Mouse (Mus musculus) retina, adult 2 months (tissue): ENCODE data around the gene Vmn1r35.
"Not testable (repeated sequence)": the region's sequence is repeated elsewhere in the genome, so short reads cannot be mapped to it uniquely, and the experiment has no call there.

Source experiments
- DNase-seq: peaks from one replicate; pipeline ENCODE4 v3.0.0-alpha.2; 2012; ENCODE audit warnings: low read depth, low spot score

Gene Vmn1r35

DNA sequence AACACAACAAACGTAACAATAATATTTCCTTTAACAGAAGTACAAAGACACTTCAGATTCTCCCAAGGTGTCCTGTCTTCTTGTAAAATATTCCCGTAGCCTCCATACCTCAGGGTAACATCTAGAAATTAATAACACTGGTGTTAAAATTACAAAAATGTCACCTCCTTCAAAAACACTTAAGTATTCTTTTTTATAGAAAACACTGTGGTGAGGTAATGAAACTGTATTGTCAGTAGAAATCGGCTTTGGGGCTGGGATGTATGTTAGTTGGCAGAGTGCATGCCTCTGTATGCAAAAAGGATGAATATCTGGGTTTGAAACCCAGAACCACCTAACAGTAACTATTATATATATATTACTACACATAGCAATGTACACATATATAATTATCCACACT lies at the start of gene Vmn1r35:
Vmn1r35 (minus strand) TSS at position 101 of the 400 bp plus-strand sequence.
- no peak for DNase-seq

DNA sequence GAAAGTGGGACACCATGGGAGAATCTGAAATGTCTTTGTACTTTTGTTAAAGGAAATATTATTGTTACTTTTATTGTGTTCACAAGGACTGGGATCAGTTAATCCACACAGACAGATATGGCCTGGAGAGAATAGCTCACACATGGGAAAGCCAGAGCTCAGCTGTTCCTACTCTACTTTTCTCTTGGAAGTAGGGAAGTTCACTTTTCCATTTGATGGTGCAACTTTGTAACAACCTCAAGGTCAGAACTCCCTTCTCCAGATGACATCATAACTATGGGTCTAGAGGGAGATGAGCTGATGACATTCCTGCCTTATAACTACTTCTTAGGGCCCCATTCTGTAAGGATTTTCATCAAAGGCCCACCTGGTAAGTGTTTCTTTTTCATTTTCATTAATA lies 43.4 kb upstream of the Vmn1r35 start, which contains the start of gene Vmn1r37:
Vmn1r37 (plus strand) TSS at position 301 of the 400 bp plus-strand sequence.
- DNase-seq, result not testable (repeated sequence)

DNA sequence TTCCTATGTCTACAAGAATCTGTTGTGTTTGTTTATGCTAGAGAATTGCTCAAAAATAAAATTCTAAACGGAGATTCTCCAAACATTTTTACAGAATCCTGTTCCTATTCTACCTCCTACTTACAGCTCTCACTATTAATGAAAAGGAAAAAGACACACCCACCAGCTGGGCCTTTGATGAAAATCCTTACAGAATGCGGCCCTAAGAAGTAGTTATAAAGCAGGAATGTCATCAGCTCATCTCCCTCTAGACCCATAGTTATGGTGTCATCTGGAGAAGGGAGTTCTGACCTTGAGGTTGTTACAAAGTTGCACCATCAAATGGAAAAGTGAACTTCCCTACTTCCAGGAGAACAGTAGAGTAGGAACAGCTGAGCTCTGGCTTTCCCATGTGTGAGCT lies 33.4 kb upstream of the Vmn1r35 start, which contains the start of gene Vmn1r36:
Vmn1r36 (minus strand) TSS at position 101 of the 400 bp plus-strand sequence.
- DNase-seq, result not testable (repeated sequence)

DNA sequence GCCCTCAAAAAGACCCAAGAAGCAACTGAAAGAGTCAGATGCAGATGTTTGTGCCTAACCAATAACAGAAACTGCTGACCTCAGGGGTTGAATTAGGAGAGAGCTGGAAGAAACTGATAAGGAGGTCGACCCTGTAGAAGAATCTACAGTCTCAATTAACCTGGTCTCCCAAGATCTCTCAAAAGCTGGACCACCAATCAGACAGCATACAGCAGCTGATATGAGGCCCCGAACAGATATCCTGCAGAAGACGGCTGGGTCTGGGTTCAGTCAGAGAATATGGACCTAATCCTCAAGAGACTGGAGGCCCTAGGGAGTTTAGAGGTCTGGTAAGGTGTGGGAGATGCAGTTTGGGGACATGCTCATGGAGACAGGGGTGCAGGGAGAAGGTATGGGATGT lies 28.1 kb upstream of the Vmn1r35 start:
- no peak for DNase-seq

DNA sequence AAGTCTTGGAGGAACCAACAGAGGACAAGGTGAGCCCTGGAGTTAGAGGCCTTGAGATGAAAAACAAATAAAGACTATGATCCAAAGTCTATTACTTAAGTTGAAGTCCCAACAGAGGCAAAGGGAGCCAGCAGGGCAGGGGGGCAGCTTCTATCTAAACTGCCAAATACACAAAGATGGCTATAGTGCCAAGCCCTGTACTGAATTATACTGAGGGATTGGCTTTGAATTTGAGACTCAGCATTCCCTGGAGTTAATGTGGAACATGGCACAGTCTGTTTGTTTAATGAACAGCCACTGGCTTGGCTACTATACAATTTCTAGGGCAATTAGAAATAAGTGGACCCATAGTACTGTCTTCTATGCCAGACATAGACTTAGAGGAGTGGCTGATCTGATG lies 23.2 kb upstream of the Vmn1r35 start:
- DNase-seq, result no peak

DNA sequence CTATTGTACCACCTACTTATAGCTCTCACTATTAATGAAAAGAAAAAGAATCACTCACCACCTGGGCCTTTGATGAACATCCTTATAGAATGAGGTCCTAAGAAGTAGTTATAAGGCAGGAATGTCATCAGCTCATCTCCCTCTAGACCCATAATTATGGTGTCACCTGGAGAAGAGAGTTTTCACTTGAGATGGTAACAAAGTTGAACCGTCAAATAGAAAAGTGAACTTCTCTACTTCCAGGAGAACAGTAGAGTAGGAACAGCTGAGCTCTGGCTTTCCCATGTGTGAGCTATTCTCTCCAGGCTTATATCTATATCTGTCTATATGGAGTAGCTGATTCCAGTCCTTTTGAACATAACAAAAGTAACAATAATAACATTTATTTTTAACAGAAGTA lies 41.9 kb downstream of the Vmn1r35 start, which contains the start of gene Vmn1r34:
Vmn1r34 (minus strand) TSS at position 101 of the 400 bp plus-strand sequence.
- DNase-seq, result no peak
